Mouse (Mus musculus): ENCODE data around the gene Ddx49. TPM values are rescaled to one million over a fixed set of nuclear protein-coding genes. Genes with fewer than 3 reads are reported as not detected.

Ddx49 gene
- total and polyA plus RNA-seq, 3 experiments, result 64.9 to 98.4 (median 77.3) TPM

DNA sequence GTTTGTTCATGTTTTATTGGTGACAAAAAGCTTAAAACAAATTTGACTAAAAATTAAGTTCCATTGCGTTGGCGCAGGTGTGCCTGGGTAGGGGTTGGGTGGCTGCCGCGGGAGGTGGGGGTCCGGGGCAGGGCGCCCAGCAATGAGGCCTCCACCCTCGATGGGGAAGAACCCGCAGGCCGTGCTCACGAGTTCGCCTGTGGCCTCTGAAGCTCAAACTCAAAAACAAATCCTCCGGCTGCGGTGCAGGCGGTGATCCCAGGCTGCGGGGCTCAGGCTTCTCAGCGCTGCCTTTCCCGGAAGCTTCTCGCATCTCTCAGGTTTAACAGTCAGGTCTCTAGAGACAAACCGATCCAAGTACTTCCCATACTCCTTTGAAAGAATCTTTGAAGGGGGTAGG lies 29.2 kb upstream of the Ddx49 start:
- Histone ChIP-seq H3K36me3 (replicated peaks in 1 of 2; ENCODE audit: control insufficient read depth in 1 of 2, insufficient read depth in 1 of 2, low read length in 1 of 2) (peaks cover 61 to 70% of the 10 kb centered on the region in 2 experiments), H3K9ac (ENCODE audit: insufficient read depth, low read depth) (no peak overlapping the region), H3K4me2 (ENCODE audit: insufficient read depth, low read depth, poor library complexity, severe bottlenecking) (no peak overlapping the region), H3K27me3 (replicated peaks) (no peaks in the 10 kb centered on the region), H3K27ac (ENCODE audit: insufficient read depth, low read depth) (no peak overlapping the region), H3K79me2 (replicated peaks; ENCODE audit: control insufficient read depth, extremely low read depth, insufficient read depth, poor library complexity, severe bottlenecking) (no peaks in the 10 kb centered on the region), H3K4me3 (replicated peaks in 1 of 3; ENCODE audit: low read depth in 2 of 3, low read length in 2 of 3, poor library complexity in 1 of 3) (no peak overlapping the region), H3K9me3 (replicated peaks; ENCODE audit: low read length) (peaks cover 20% of the 10 kb centered on the region), H3K4me1 (ENCODE audit: control insufficient read depth in 1 of 2, insufficient read depth in 2 of 2) (no peaks in the 10 kb centered on the region)
- DNase-seq (ENCODE audit: extremely low read depth), result no peak
- TF ChIP-seq JUND (conservative IDR thresholded peaks at IDR 0.05; ENCODE audit: low read depth, low read length) (no peak), RCOR1 (conservative IDR thresholded peaks at IDR 0.05; ENCODE audit: low read depth, low read length) (no peak), CHD1 (IDR thresholded peaks at IDR 0.05; ENCODE audit: low read depth, low read length) (no peak), ETS1 (conservative IDR thresholded peaks at IDR 0.05; ENCODE audit: low read depth, low read length) (no peak), ZNF384 (IDR thresholded peaks at IDR 0.05; ENCODE audit: low read depth, low read length) (no peak), MEF2A (IDR thresholded peaks at IDR 0.05; ENCODE audit: borderline replicate concordance, low read depth, low read length) (no peak), SMC3 (IDR thresholded peaks at IDR 0.05; ENCODE audit: low read depth, low read length) (no peak), HCFC1 (IDR thresholded peaks at IDR 0.05; ENCODE audit: low read depth, low read length) (no peak), KAT2A (IDR thresholded peaks at IDR 0.05; ENCODE audit: insufficient replicate concordance, low read length) (no peak), PAX5 (IDR thresholded peaks at IDR 0.05; ENCODE audit: low read length) (no peak)
- in situ Hi-C loops (cut with MboI; ENCODE audit: low pct_ligation_motif_present, low pct_unique_long_range_greater_than_20kb, low sequenced_read_pairs) (no loop called here), dilution Hi-C loops (cut with MboI; ENCODE audit: extremely low pct_ligation_motif_present, extremely low pct_unique_long_range_greater_than_20kb, low sequenced_read_pairs) (no loop called here)

DNA sequence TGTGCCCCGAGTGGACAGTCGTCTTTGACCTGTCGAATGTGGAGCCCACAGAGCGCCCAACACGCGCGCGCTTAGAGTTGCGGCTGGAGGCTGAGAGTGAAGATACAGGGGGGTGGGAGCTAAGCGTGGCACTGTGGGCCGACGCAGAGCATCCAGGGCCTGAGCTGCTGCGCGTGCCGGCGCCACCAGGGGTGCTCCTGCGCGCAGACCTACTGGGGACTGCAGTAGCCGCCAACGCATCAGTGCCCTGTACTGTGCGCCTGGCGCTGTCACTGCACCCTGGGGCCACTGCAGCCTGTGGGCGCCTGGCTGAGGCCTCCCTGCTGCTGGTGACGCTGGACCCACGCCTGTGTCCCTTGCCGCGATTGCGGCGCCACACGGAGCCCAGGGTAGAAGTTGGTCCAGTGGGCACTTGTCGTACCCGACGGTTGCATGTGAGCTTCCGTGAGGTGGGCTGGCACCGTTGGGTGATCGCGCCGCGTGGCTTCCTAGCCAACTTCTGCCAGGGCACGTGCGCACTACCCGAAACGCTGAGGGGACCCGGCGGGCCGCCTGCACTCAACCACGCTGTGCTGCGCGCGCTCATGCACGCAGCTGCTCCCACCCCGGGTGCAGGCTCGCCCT lies 28.6 kb upstream of the Ddx49 start:
- H3K9ac ChIP-seq (ENCODE audit: insufficient read depth, low read depth), result no peak overlapping the region
- no peak overlapping the region for H3K4me3 ChIP-seq (replicated peaks in 1 of 3; ENCODE audit: low read depth in 2 of 3, low read length in 2 of 3, poor library complexity in 1 of 3)
- no peaks in the 10 kb centered on the region for H3K4me1 ChIP-seq (ENCODE audit: control insufficient read depth in 1 of 2, insufficient read depth in 2 of 2)
- H3K4me2 ChIP-seq (ENCODE audit: insufficient read depth, low read depth, poor library complexity, severe bottlenecking), result no peak overlapping the region
- no peaks in the 10 kb centered on the region for H3K79me2 ChIP-seq (replicated peaks; ENCODE audit: control insufficient read depth, extremely low read depth, insufficient read depth, poor library complexity, severe bottlenecking)
- DNase-seq (ENCODE audit: extremely low read depth), result no peak
- H3K9me3 ChIP-seq (replicated peaks; ENCODE audit: low read length), result peaks cover 20% of the 10 kb centered on the region
- H3K27ac ChIP-seq (ENCODE audit: insufficient read depth, low read depth), result no peak overlapping the region
- dilution Hi-C loops (cut with MboI; ENCODE audit: extremely low pct_ligation_motif_present, extremely low pct_unique_long_range_greater_than_20kb, low sequenced_read_pairs), result no loop called here
- peaks cover 54 to 64% of the 10 kb centered on the region in 2 experiments for H3K36me3 ChIP-seq (replicated peaks in 1 of 2; ENCODE audit: control insufficient read depth in 1 of 2, insufficient read depth in 1 of 2, low read length in 1 of 2)
- TF ChIP-seq ZNF384 (IDR thresholded peaks at IDR 0.05; ENCODE audit: low read depth, low read length) (no peak), CHD1 (IDR thresholded peaks at IDR 0.05; ENCODE audit: low read depth, low read length) (no peak), ETS1 (conservative IDR thresholded peaks at IDR 0.05; ENCODE audit: low read depth, low read length) (no peak), GABPA (IDR thresholded peaks at IDR 0.05; ENCODE audit: insufficient replicate concordance, low read depth, low read length) (no peak), JUND (conservative IDR thresholded peaks at IDR 0.05; ENCODE audit: low read depth, low read length) (no peak), SIN3A (IDR thresholded peaks at IDR 0.05; ENCODE audit: low read length) (no peak)
- no peaks in the 10 kb centered on the region for H3K27me3 ChIP-seq (replicated peaks)
- in situ Hi-C loops (cut with MboI; ENCODE audit: low pct_ligation_motif_present, low pct_unique_long_range_greater_than_20kb, low sequenced_read_pairs), result no loop called here
